Mouse (Mus musculus): ENCODE results near the gene Depdc7. TPM values are rescaled to one million over a fixed set of nuclear protein-coding genes. Genes with fewer than 3 reads are reported as not detected.

Depdc7 gene
- polyA plus RNA-seq, 1 experiment = 0.74 TPM

GRCm38 (mm10) chr2:104739691-104740090 is 3.0 kb downstream of the Depdc7 start:
- Histone ChIP-seq H3K27me3 (ENCODE audit: control insufficient read depth, insufficient read depth, low read length) (no peaks in the 10 kb centered on the region; the same call in 1 of the 2 replicates), H3K36me3 (ENCODE audit: control insufficient read depth, insufficient read depth, low read length) (no peaks in the 10 kb centered on the region), H3K4me1 (ENCODE audit: control insufficient read depth, insufficient read depth, low read length) (peaks cover 9% of the 10 kb centered on the region), H3K4me3 (ENCODE audit: control insufficient read depth, low read depth, low read length) (no peak overlapping the region), H3K27ac (ENCODE audit: control insufficient read depth, insufficient read depth, low read depth, low read length) (no peak overlapping the region)
- TF ChIP-seq CTCF (IDR thresholded peaks at IDR 0.05; ENCODE audit: control insufficient read depth, insufficient read depth, insufficient replicate concordance, low read depth, low read length) = no peak
- no peak for TF ChIP-seq POLR2A (IDR thresholded peaks at IDR 0.05; ENCODE audit: control insufficient read depth, low read depth, low read length)

- TF ChIP-seq CTCF (IDR thresholded peaks at IDR 0.05; ENCODE audit: control insufficient read depth, insufficient read depth, insufficient replicate concordance, low read depth, low read length) = no peak
- TF ChIP-seq POLR2A (IDR thresholded peaks at IDR 0.05; ENCODE audit: control insufficient read depth, low read depth, low read length) = no peak
- Histone ChIP-seq H3K36me3 (ENCODE audit: control insufficient read depth, insufficient read depth, low read length) (no peaks in the 10 kb centered on the region), H3K27me3 (ENCODE audit: control insufficient read depth, insufficient read depth, low read length) (no peaks in the 10 kb centered on the region), H3K27ac (ENCODE audit: control insufficient read depth, insufficient read depth, low read depth, low read length) (no peak overlapping the region), H3K4me1 (ENCODE audit: control insufficient read depth, insufficient read depth, low read length) (no peaks in the 10 kb centered on the region), H3K4me3 (ENCODE audit: control insufficient read depth, low read depth, low read length) (no peak overlapping the region)
Observed at GRCm38 (mm10) chr2:104736241-104736640, 6.4 kb downstream of the Depdc7 start.

- Histone ChIP-seq H3K27ac (ENCODE audit: control insufficient read depth, insufficient read depth, low read depth, low read length) (no peak overlapping the region), H3K4me3 (ENCODE audit: control insufficient read depth, low read depth, low read length) (no peak overlapping the region), H3K4me1 (ENCODE audit: control insufficient read depth, insufficient read depth, low read length) (no peaks in the 10 kb centered on the region), H3K27me3 (ENCODE audit: control insufficient read depth, insufficient read depth, low read length) (no peaks in the 10 kb centered on the region), H3K36me3 (ENCODE audit: control insufficient read depth, insufficient read depth, low read length) (no peaks in the 10 kb centered on the region)
- no peak for TF ChIP-seq POLR2A (IDR thresholded peaks at IDR 0.05; ENCODE audit: control insufficient read depth, low read depth, low read length)
- no peak for TF ChIP-seq CTCF (IDR thresholded peaks at IDR 0.05; ENCODE audit: control insufficient read depth, insufficient read depth, insufficient replicate concordance, low read depth, low read length)
Observed at GRCm38 (mm10) chr2:104732562-104733256, 10.0 kb downstream of the Depdc7 start.

- no peak overlapping the region for H3K27ac ChIP-seq (ENCODE audit: control insufficient read depth, insufficient read depth, low read depth, low read length)
- H3K27me3 ChIP-seq (ENCODE audit: control insufficient read depth, insufficient read depth, low read length) = no peaks in the 10 kb centered on the region
Observed at GRCm38 (mm10) chr2:104732033-104732444, 10.6 kb downstream of the Depdc7 start.

GRCm38 (mm10) chr2:104727369-104727768 is 15.3 kb downstream of the Depdc7 start:
- Histone ChIP-seq H3K36me3 (ENCODE audit: control insufficient read depth, insufficient read depth, low read length) (no peaks in the 10 kb centered on the region), H3K4me3 (ENCODE audit: control insufficient read depth, low read depth, low read length) (no peak overlapping the region), H3K27ac (ENCODE audit: control insufficient read depth, insufficient read depth, low read depth, low read length) (no peak overlapping the region), H3K4me1 (ENCODE audit: control insufficient read depth, insufficient read depth, low read length) (no peaks in the 10 kb centered on the region), H3K27me3 (ENCODE audit: control insufficient read depth, insufficient read depth, low read length) (no peaks in the 10 kb centered on the region)
- TF ChIP-seq CTCF (IDR thresholded peaks at IDR 0.05; ENCODE audit: control insufficient read depth, insufficient read depth, insufficient replicate concordance, low read depth, low read length) = no peak
- no peak for TF ChIP-seq POLR2A (IDR thresholded peaks at IDR 0.05; ENCODE audit: control insufficient read depth, low read depth, low read length)

More at GRCm38 (mm10) chr2:104732033-104732444, 10.6 kb downstream of the Depdc7 start:
- no peak for TF ChIP-seq CTCF (IDR thresholded peaks at IDR 0.05; ENCODE audit: control insufficient read depth, insufficient read depth, insufficient replicate concordance, low read depth, low read length)
- TF ChIP-seq POLR2A (IDR thresholded peaks at IDR 0.05; ENCODE audit: control insufficient read depth, low read depth, low read length) = no peak
- H3K4me3 ChIP-seq (ENCODE audit: control insufficient read depth, low read depth, low read length) = no peak overlapping the region
- H3K36me3 ChIP-seq (ENCODE audit: control insufficient read depth, insufficient read depth, low read length) = no peaks in the 10 kb centered on the region
- H3K4me1 ChIP-seq (ENCODE audit: control insufficient read depth, insufficient read depth, low read length) = no peaks in the 10 kb centered on the region

- H3K36me3 ChIP-seq (ENCODE audit: control insufficient read depth, insufficient read depth, low read length) = no peaks in the 10 kb centered on the region
- no peak overlapping the region for H3K4me3 ChIP-seq (ENCODE audit: control insufficient read depth, low read depth, low read length)
- H3K27me3 ChIP-seq (ENCODE audit: control insufficient read depth, insufficient read depth, low read length) = no peaks in the 10 kb centered on the region
- H3K4me1 ChIP-seq (ENCODE audit: control insufficient read depth, insufficient read depth, low read length) = peaks cover 4% of the 10 kb centered on the region
- no peak for TF ChIP-seq CTCF (IDR thresholded peaks at IDR 0.05; ENCODE audit: control insufficient read depth, insufficient read depth, insufficient replicate concordance, low read depth, low read length)
- no peak overlapping the region for H3K27ac ChIP-seq (ENCODE audit: control insufficient read depth, insufficient read depth, low read depth, low read length)
Observed at GRCm38 (mm10) chr2:104722021-104722420, 20.7 kb downstream of the Depdc7 start.

GRCm38 (mm10) chr2:104717827-104718226 is 24.9 kb downstream of the Depdc7 start:
- peaks cover 13% of the 10 kb centered on the region for H3K4me1 ChIP-seq (ENCODE audit: control insufficient read depth, insufficient read depth, low read length)
- H3K27ac ChIP-seq (ENCODE audit: control insufficient read depth, insufficient read depth, low read depth, low read length) = no peak overlapping the region
- no peaks in the 10 kb centered on the region for H3K27me3 ChIP-seq (ENCODE audit: control insufficient read depth, insufficient read depth, low read length)
- no peaks in the 10 kb centered on the region for H3K36me3 ChIP-seq (ENCODE audit: control insufficient read depth, insufficient read depth, low read length)
- TF ChIP-seq CTCF (IDR thresholded peaks at IDR 0.05; ENCODE audit: control insufficient read depth, insufficient read depth, insufficient replicate concordance, low read depth, low read length) = no peak
- TF ChIP-seq POLR2A (IDR thresholded peaks at IDR 0.05; ENCODE audit: control insufficient read depth, low read depth, low read length) = no peak
- H3K4me3 ChIP-seq (ENCODE audit: control insufficient read depth, low read depth, low read length) = no peak overlapping the region

Measured in testis, adult 2 months (tissue).